Mouse (Mus musculus): ENCODE results near the gene Rasal2. TPM values are rescaled to one million over a fixed set of nuclear protein-coding genes. Genes with fewer than 3 reads are reported as not detected.

Gene Rasal2
- polyA plus RNA-seq, 1 experiment = 3.0 TPM

DNA sequence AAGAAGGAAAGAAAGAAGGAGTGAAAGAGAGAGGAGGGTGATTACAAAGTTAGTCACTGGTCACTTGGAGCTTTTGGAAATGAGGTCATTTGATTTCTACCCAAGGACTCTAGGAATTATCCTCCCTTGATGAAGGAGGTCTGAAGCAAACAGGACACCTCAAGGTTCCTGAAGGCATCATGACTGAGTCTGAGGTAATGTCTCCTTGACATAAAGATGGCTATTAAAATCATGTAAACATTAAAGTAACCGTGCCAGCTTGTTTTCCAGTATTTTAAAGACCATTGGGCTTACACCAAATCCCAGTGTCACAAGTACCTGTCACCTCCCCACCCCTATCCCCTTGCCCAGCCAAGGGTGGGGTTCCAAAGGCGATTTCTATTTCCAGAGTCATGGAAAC, 25.9 kb upstream of the Rasal2 start:
- Histone ChIP-seq H3K27me3 (ENCODE audit: control insufficient read depth, insufficient read depth, insufficient read length) (no peaks in the 10 kb centered on the region), H3K36me3 (ENCODE audit: control insufficient read depth, insufficient read depth) (no peaks in the 10 kb centered on the region), H3K4me3 (ENCODE audit: insufficient read depth, poor library complexity, severe bottlenecking) (no peak overlapping the region), H3K79me3 (ENCODE audit: low read depth) (no peaks in the 10 kb centered on the region), H3K79me2 (ENCODE audit: control insufficient read depth, insufficient read depth) (no peaks in the 10 kb centered on the region), H3ac (ENCODE audit: control insufficient read depth, insufficient read length, low read depth) (no peak overlapping the region)
- TF ChIP-seq CTCF (IDR thresholded peaks at IDR 0.05; ENCODE audit: control insufficient read depth, insufficient read depth, insufficient read length) (no peak), MYOG (IDR thresholded peaks at IDR 0.05; ENCODE audit: control insufficient read depth, extremely low read depth, insufficient read length) (no peak), MYOD1 (IDR thresholded peaks at IDR 0.05; ENCODE audit: control insufficient read depth, insufficient read length, low read depth) (no peak), CEBPB (IDR thresholded peaks at IDR 0.05; ENCODE audit: low read depth) (no peak), MAX (IDR thresholded peaks at IDR 0.05) (no peak), USF1 (IDR thresholded peaks at IDR 0.05; ENCODE audit: low read depth) (no peak), FOSL1 (IDR thresholded peaks at IDR 0.05; ENCODE audit: insufficient read depth, low read length, poor library complexity, severe bottlenecking) (no peak)

DNA sequence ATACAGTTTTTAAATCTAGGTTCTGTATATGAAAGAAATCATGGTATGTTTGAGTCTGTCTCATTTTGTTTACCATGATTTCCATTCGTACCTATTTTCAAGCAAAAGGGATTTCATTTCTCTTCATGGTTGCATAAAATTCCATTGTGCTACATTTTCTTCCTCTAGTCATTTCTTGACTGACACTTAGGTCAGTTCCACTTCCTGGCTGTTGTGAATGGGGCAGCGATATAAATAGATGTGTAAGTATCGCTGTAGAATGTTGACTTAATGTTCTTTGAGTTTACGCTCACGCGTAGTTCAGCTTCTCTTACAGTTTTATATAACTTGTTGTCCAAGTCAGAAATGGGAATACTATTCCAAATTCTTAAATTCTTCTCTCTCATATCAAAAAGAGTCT, 23.5 kb upstream of the Rasal2 start:
- Histone ChIP-seq H3K4me3 (ENCODE audit: insufficient read depth, poor library complexity, severe bottlenecking) (no peak overlapping the region), H3K79me2 (ENCODE audit: control insufficient read depth, insufficient read depth) (no peaks in the 10 kb centered on the region), H3ac (ENCODE audit: control insufficient read depth, insufficient read length, low read depth) (no peak overlapping the region), H3K79me3 (ENCODE audit: low read depth) (no peaks in the 10 kb centered on the region), H3K27me3 (ENCODE audit: control insufficient read depth, insufficient read depth, insufficient read length) (no peaks in the 10 kb centered on the region), H3K36me3 (ENCODE audit: control insufficient read depth, insufficient read depth) (no peaks in the 10 kb centered on the region)
- TF ChIP-seq MAX (IDR thresholded peaks at IDR 0.05) (no peak), MYOD1 (IDR thresholded peaks at IDR 0.05; ENCODE audit: control insufficient read depth, insufficient read length, low read depth) (no peak), CTCF (IDR thresholded peaks at IDR 0.05; ENCODE audit: control insufficient read depth, insufficient read depth, insufficient read length) (no peak), CEBPB (IDR thresholded peaks at IDR 0.05; ENCODE audit: low read depth) (no peak), USF1 (IDR thresholded peaks at IDR 0.05; ENCODE audit: low read depth) (no peak), FOSL1 (IDR thresholded peaks at IDR 0.05; ENCODE audit: insufficient read depth, low read length, poor library complexity, severe bottlenecking) (no peak), MYOG (IDR thresholded peaks at IDR 0.05; ENCODE audit: control insufficient read depth, extremely low read depth, insufficient read length) (no peak)

DNA sequence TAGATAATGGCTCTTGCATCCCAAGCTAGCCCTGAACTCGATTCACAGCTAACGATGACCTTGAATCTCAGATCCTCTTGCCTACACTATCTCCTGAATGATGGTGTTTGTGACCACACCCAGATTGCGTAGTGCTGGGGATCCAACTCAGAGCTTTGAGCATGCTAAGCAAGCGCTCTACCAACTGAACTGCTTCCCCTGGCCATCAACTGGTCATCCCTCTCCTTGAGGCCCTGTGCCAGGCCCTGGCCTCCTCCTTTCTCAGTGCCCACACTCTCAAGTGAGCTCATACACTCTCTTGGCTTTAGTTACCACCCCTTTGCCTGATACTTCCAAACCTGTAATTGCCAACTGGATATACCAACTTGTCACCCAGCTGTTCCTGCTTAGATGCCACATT, 22.0 kb upstream of the Rasal2 start:
- no peaks in the 10 kb centered on the region for H3K27me3 ChIP-seq (ENCODE audit: control insufficient read depth, insufficient read depth, insufficient read length)
- H3K4me3 ChIP-seq (ENCODE audit: insufficient read depth, poor library complexity, severe bottlenecking) = no peak overlapping the region
- TF ChIP-seq MYOD1 (IDR thresholded peaks at IDR 0.05; ENCODE audit: control insufficient read depth, insufficient read length, low read depth) = no peak
- no peak for TF ChIP-seq CTCF (IDR thresholded peaks at IDR 0.05; ENCODE audit: control insufficient read depth, insufficient read depth, insufficient read length)
- TF ChIP-seq FOSL1 (IDR thresholded peaks at IDR 0.05; ENCODE audit: insufficient read depth, low read length, poor library complexity, severe bottlenecking) = no peak
- TF ChIP-seq CEBPB (IDR thresholded peaks at IDR 0.05; ENCODE audit: low read depth) = no peak
- TF ChIP-seq USF1 (IDR thresholded peaks at IDR 0.05; ENCODE audit: low read depth) = no peak
- no peak for TF ChIP-seq MAX (IDR thresholded peaks at IDR 0.05)
- no peak for TF ChIP-seq MYOG (IDR thresholded peaks at IDR 0.05; ENCODE audit: control insufficient read depth, extremely low read depth, insufficient read length)
- no peaks in the 10 kb centered on the region for H3K79me2 ChIP-seq (ENCODE audit: control insufficient read depth, insufficient read depth)
- no peak overlapping the region for H3ac ChIP-seq (ENCODE audit: control insufficient read depth, insufficient read length, low read depth)
- no peaks in the 10 kb centered on the region for H3K36me3 ChIP-seq (ENCODE audit: control insufficient read depth, insufficient read depth)
- no peaks in the 10 kb centered on the region for H3K79me3 ChIP-seq (ENCODE audit: low read depth)

DNA sequence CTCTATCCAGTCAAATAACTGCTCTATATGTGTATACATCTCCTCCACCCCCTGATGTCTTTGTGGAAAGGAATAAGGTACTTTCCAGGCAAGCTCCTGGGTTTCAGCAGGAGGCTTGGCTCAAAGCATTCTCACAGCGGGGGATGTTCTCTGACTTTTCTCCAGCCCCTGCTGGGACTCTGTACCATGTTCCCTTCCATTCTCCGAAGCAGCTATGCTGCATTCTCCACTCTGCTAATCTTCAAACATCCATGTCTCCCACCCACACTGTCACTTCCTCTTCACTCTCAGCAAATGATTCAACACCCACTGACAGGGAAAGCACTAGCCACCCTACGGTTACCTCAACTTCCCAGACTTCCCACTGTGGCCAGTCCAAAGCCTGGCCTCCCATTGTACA, 20.9 kb upstream of the Rasal2 start:
- Histone ChIP-seq H3K4me3 (ENCODE audit: insufficient read depth, poor library complexity, severe bottlenecking) (no peak overlapping the region), H3ac (ENCODE audit: control insufficient read depth, insufficient read length, low read depth) (no peak overlapping the region), H3K79me2 (ENCODE audit: control insufficient read depth, insufficient read depth) (no peaks in the 10 kb centered on the region), H3K79me3 (ENCODE audit: low read depth) (no peaks in the 10 kb centered on the region), H3K36me3 (ENCODE audit: control insufficient read depth, insufficient read depth) (no peaks in the 10 kb centered on the region), H3K27me3 (ENCODE audit: control insufficient read depth, insufficient read depth, insufficient read length) (no peaks in the 10 kb centered on the region)
- TF ChIP-seq USF1 (IDR thresholded peaks at IDR 0.05; ENCODE audit: low read depth) (no peak), FOSL1 (IDR thresholded peaks at IDR 0.05; ENCODE audit: insufficient read depth, low read length, poor library complexity, severe bottlenecking) (no peak), CTCF (IDR thresholded peaks at IDR 0.05; ENCODE audit: control insufficient read depth, insufficient read depth, insufficient read length) (no peak), CEBPB (IDR thresholded peaks at IDR 0.05; ENCODE audit: low read depth) (no peak), MYOG (IDR thresholded peaks at IDR 0.05; ENCODE audit: control insufficient read depth, extremely low read depth, insufficient read length) (no peak), MAX (IDR thresholded peaks at IDR 0.05) (no peak), MYOD1 (IDR thresholded peaks at IDR 0.05; ENCODE audit: control insufficient read depth, insufficient read length, low read depth) (no peak)

DNA sequence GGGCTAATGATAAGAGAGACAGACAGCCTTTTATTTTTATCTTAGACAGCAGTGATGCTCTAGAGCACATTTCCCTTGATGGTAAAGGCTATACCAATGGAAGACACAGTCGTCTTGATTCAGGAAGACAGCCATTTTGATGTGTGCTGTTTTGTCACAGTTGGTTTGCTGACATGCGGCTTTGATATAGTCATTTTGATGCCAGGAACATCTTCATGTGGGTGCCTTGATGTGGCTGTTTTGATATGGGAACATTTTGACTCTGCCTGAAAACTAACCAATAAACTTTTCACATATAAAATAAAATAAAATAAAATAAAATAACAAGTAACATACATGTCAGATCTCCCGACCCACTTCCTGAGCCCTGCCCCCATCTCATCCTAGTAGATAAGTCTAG, 16.0 kb upstream of the Rasal2 start:
- TF ChIP-seq CEBPB (IDR thresholded peaks at IDR 0.05; ENCODE audit: low read depth) = no peak
- no peak for TF ChIP-seq CTCF (IDR thresholded peaks at IDR 0.05; ENCODE audit: control insufficient read depth, insufficient read depth, insufficient read length)
- TF ChIP-seq MAX (IDR thresholded peaks at IDR 0.05) = no peak
- no peak for TF ChIP-seq MYOD1 (IDR thresholded peaks at IDR 0.05; ENCODE audit: control insufficient read depth, insufficient read length, low read depth)
- TF ChIP-seq MYOG (IDR thresholded peaks at IDR 0.05; ENCODE audit: control insufficient read depth, extremely low read depth, insufficient read length) = no peak
- TF ChIP-seq USF1 (IDR thresholded peaks at IDR 0.05; ENCODE audit: low read depth) = no peak
- TF ChIP-seq FOSL1 (IDR thresholded peaks at IDR 0.05; ENCODE audit: insufficient read depth, low read length, poor library complexity, severe bottlenecking) = no peak
- no peaks in the 10 kb centered on the region for H3K36me3 ChIP-seq (ENCODE audit: control insufficient read depth, insufficient read depth)
- H3ac ChIP-seq (ENCODE audit: control insufficient read depth, insufficient read length, low read depth) = no peak overlapping the region
- no peaks in the 10 kb centered on the region for H3K27me3 ChIP-seq (ENCODE audit: control insufficient read depth, insufficient read depth, insufficient read length)
- no peaks in the 10 kb centered on the region for H3K79me3 ChIP-seq (ENCODE audit: low read depth)
- H3K79me2 ChIP-seq (ENCODE audit: control insufficient read depth, insufficient read depth) = no peaks in the 10 kb centered on the region
- no peak overlapping the region for H3K4me3 ChIP-seq (ENCODE audit: insufficient read depth, poor library complexity, severe bottlenecking)

DNA sequence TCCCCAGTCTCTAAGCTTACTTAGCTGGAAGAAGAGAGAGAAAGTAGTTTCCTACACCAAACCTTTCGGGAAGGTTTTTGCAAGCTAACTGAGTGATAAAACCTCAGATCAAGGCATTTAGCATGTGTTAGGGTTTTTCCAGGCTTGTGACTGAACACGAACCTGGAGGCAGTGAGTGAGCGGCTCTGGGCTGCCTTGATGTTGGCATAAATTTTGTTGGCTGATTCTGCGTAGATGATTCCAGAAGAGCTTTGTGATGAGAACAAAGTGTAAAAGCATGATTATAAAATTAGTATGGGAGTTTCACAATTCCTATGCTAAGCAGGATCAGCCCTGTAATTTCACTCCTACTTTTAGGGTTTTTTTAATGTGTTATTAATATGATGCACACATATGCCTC, 15.2 kb upstream of the Rasal2 start:
- H3K79me2 ChIP-seq (ENCODE audit: control insufficient read depth, insufficient read depth) = no peaks in the 10 kb centered on the region
- H3K4me3 ChIP-seq (ENCODE audit: insufficient read depth, poor library complexity, severe bottlenecking) = no peak overlapping the region
- TF ChIP-seq USF1 (IDR thresholded peaks at IDR 0.05; ENCODE audit: low read depth) (no peak), FOSL1 (IDR thresholded peaks at IDR 0.05; ENCODE audit: insufficient read depth, low read length, poor library complexity, severe bottlenecking) (no peak), CTCF (IDR thresholded peaks at IDR 0.05; ENCODE audit: control insufficient read depth, insufficient read depth, insufficient read length) (no peak), MAX (IDR thresholded peaks at IDR 0.05) (no peak), CEBPB (IDR thresholded peaks at IDR 0.05; ENCODE audit: low read depth) (no peak), MYOG (IDR thresholded peaks at IDR 0.05; ENCODE audit: control insufficient read depth, extremely low read depth, insufficient read length) (no peak), MYOD1 (IDR thresholded peaks at IDR 0.05; ENCODE audit: control insufficient read depth, insufficient read length, low read depth) (no peak)
- no peaks in the 10 kb centered on the region for H3K36me3 ChIP-seq (ENCODE audit: control insufficient read depth, insufficient read depth)
- H3K27me3 ChIP-seq (ENCODE audit: control insufficient read depth, insufficient read depth, insufficient read length) = no peaks in the 10 kb centered on the region
- H3K79me3 ChIP-seq (ENCODE audit: low read depth) = no peaks in the 10 kb centered on the region
- H3ac ChIP-seq (ENCODE audit: control insufficient read depth, insufficient read length, low read depth) = no peak overlapping the region
